Mouse (Mus musculus) liver, adult 2 months (tissue): ENCODE measurements around the gene Mettl26. TPM values are rescaled to one million over a fixed set of nuclear protein-coding genes. Genes with fewer than 3 reads are reported as not detected.

ENCODE experiments used
- DNase-seq: peaks from one replicate; pipeline ENCODE4 v3.0.0-alpha.2; 2011; ENCODE audit warnings: low read depth, low spot score; ENCODE audit errors: extremely low read depth
- H3K27ac ChIP-seq: fragments of 200-500 bp; replicated peaks from 2 replicates; pipeline ENCODE4 v1.5.1; 2012; ENCODE audit warnings: low read depth, mild to moderate bottlenecking, control low read depth, inconsistent platforms, low read length; ENCODE audit not compliant: insufficient read depth
- H3K27me3 ChIP-seq: fragments of 200-500 bp; 2 replicates; pipeline ENCODE4 v1.6.1; 2012; ENCODE audit warnings: mild to moderate bottlenecking, moderate library complexity, low read length, inconsistent platforms; ENCODE audit not compliant: control insufficient read depth, insufficient read depth
- H3K36me3 ChIP-seq: fragments of 200-500 bp; 2 replicates; pipeline ENCODE4 v1.6.1; 2012; ENCODE audit warnings: low read length, inconsistent platforms; ENCODE audit not compliant: control insufficient read depth, insufficient read depth
- H3K4me1 ChIP-seq: fragments of 200-500 bp; 2 replicates; pipeline ENCODE4 v1.6.1; 2011; ENCODE audit warnings: low read length; ENCODE audit not compliant: control insufficient read depth, insufficient read depth
- H3K4me3 ChIP-seq: fragments of 200-500 bp; 2 replicates; pipeline ENCODE4 v1.5.1; 2011; ENCODE audit warnings: low read depth, mild to moderate bottlenecking, control low read depth, low read length, moderate library complexity; ENCODE audit not compliant: insufficient read depth
- H3K79me2 ChIP-seq: fragments of 200-500 bp; 2 replicates; pipeline ENCODE4 v1.6.1; 2012; ENCODE audit warnings: inconsistent platforms, mild to moderate bottlenecking, low read length, moderate library complexity; ENCODE audit not compliant: control insufficient read depth, insufficient read depth
- H3K9ac ChIP-seq: fragments of 200-500 bp; 2 replicates; pipeline ENCODE4 v1.6.1; 2012; ENCODE audit warnings: low read depth, mild to moderate bottlenecking, control low read depth, inconsistent platforms, low read length
- CTCF ChIP-seq: fragments of 200-500 bp; IDR thresholded peaks from 2 replicates; pipeline ENCODE4 v1.5.1; 2011; ENCODE audit warnings: low read depth, low read length, control low read depth
- POLR2A ChIP-seq: fragments of 200-500 bp; IDR thresholded peaks from 2 replicates; pipeline ENCODE4 v1.6.1; 2011; ENCODE audit warnings: low read length, control low read depth; ENCODE audit not compliant: insufficient read depth; ENCODE audit errors: extremely low read depth
- WGBS: fragments of 180-500 bp; shearing (Covaris S2); methylation state at CpG from one replicate; pipeline ENCODE4 v1.1.7; 2018; 5-methylcytosine and 5-hydroxymethylcytosine counted together
- polyA plus RNA-seq: library from polyadenylated mRNA; depleted of rRNA; stranded (reverse); fragments of >200 nt; gene quantifications from 2 replicates; pipeline ENCODE4 v1.2.3, GENCODE M21; 2012
- total RNA-seq: library from RNA; depleted of rRNA; stranded (reverse); fragments of >200 nt; gene quantifications from 2 replicates; pipeline ENCODE4 v1.2.3, GENCODE M21; 2014

Gene Mettl26
- total and polyA plus RNA-seq, 2 experiments, result 131 to 415 TPM

DNA sequence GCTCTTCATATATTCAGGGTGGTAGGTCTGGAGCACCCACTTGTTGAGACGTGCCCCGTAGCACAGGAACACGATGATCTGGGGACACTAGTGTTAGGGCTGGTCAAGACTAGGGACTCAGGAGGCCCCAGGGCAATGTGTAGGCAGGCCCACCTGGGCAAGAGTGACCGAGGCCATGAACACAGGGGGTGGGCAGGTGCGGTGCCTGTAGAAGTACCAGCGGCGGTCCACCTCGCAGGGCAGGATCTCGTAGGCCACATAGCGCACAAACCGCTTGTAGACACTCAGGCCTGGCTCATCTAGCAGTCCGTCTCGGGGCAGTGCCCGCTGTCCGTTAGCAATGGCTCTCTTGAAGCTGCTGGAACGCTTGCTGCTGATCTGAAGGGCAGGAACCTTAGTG lies 39.1 kb upstream of the Mettl26 start:
- Histone ChIP-seq H3K9ac (peak overlapping the region; percentile 61), H3K27ac (peak overlapping the region; percentile 33), H3K4me3 (peak overlapping the region; percentile 7; the same call in 1 of the 2 replicates), H3K79me2 (peaks cover 22% of the 10 kb centered on the region), H3K27me3 (no peaks in the 10 kb centered on the region), H3K36me3 (no peaks in the 10 kb centered on the region), H3K4me1 (peaks cover 61% of the 10 kb centered on the region)
- DNase-seq, result no peak
- WGBS, result 78% methylated on average over 16 of the region's 16 CpGs
- TF ChIP-seq CTCF (no peak), POLR2A (no peak)

DNA sequence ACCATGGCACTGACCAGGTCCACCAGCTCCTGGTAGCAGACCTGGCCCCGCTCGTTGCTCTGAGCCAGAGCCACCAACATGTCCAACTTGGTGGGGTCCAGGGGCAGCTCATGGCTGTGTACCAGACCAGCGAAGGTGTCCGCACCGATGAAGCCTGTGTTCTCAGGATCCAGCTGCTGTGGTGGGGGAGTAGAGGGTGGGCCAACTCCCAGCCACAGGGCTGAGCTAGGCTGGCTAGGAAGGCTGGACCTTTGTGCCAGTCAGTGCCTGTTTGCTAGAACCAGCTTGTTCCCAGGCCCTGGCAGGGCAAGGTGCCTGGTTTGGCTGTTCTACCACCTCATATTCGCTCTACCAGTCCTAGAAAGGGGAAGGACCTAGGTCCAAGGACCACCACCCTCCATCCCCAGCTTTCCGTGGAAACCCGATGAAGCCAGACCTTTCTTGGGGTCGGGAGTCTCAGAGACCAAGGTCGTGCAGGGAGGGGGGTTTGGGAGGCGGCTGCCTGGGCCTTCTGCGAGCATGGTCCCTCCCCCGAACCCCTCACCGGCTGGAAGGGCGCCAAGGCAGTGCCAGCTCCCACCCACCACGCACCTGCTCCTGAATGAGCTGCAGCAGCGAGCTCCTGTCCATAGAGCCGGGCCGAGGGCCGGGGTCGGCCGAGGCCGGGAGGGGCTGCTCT lies 38.3 kb upstream of the Mettl26 start:
- DNase-seq, result peak; percentile 70
- TF ChIP-seq CTCF (no peak), POLR2A (no peak)
- WGBS, result 21% methylated on average over 23 of the region's 23 CpGs

DNA sequence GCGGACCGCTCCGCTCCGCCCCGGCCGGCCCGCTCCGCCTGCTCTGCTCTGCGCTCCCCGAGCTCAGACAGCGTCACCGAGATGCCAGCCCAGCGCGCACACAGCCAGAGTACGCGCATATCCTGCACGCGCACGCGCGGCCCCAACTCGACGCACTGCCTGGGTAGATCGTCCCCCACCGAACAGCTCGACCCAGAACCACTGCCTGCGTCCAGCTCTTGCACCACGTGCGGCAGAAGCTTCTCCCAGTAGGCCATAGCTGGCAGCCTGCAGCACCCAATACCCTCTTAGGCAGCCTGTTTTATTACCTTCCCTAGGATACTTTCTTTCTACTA lies 37.8 kb upstream of the Mettl26 start, which contains the start of gene Rhbdl1:
TSS of gene Rhbdl1 (minus strand) at position 220 of the 335 bp plus-strand sequence.
- 19% methylated on average over 29 of the region's 29 CpGs for WGBS
- 0 out of 2 replicates have a peak, but pooled peaks cover 2% of the 10 kb centered on the region for H3K36me3 ChIP-seq
- H3K79me2 ChIP-seq, result peaks cover 12% of the 10 kb centered on the region
- H3K4me3 ChIP-seq, result peak within 1 kb of the TSS; percentile 40; the same call in 1 of the 2 replicates
- H3K9ac ChIP-seq, result peak within 1 kb of the TSS; percentile 61
- peaks cover 50% of the 10 kb centered on the region for H3K4me1 ChIP-seq
- peak within 1 kb of the TSS; percentile 33 for H3K27ac ChIP-seq
- TF ChIP-seq CTCF, result no peak
- 0 out of 2 replicates have a peak, but pooled peaks have one; percentile 24 for TF ChIP-seq POLR2A
- peak; percentile 53 for DNase-seq
- no peaks in the 10 kb centered on the region for H3K27me3 ChIP-seq

More for the DNA sequence above, 38.3 kb upstream of the Mettl26 start:
- no peaks in the 10 kb centered on the region for H3K36me3 ChIP-seq
- no peaks in the 10 kb centered on the region for H3K27me3 ChIP-seq
- peaks cover 16% of the 10 kb centered on the region for H3K79me2 ChIP-seq
- H3K27ac ChIP-seq, result peak overlapping the region; percentile 33
- H3K4me1 ChIP-seq, result peaks cover 55% of the 10 kb centered on the region
- peak overlapping the region; percentile 61 for H3K9ac ChIP-seq
- peak overlapping the region; percentile 40; the same call in 1 of the 2 replicates for H3K4me3 ChIP-seq

GRCm38 (mm10) chr17:25837533-25837932 lies 37.3 kb upstream of the Mettl26 start:
- no peaks in the 10 kb centered on the region for H3K27me3 ChIP-seq
- H3K79me2 ChIP-seq, result peaks cover 12% of the 10 kb centered on the region
- H3K9ac ChIP-seq, result no peak overlapping the region
- no peak for DNase-seq
- H3K36me3 ChIP-seq, result 0 out of 2 replicates have a peak, but pooled peaks cover 2% of the 10 kb centered on the region
- H3K27ac ChIP-seq, result 0 out of 2 replicates have a peak overlapping the region, but pooled peaks have one; percentile 6
- peaks cover 50% of the 10 kb centered on the region for H3K4me1 ChIP-seq
- 64% methylated on average over 3 of the region's 3 CpGs for WGBS
- no peak for TF ChIP-seq CTCF
- TF ChIP-seq POLR2A, result no peak
- H3K4me3 ChIP-seq, result no peak overlapping the region

- H3K27ac ChIP-seq, result peak overlapping the region; percentile 66
- H3K9ac ChIP-seq, result peak overlapping the region; percentile 17
- H3K36me3 ChIP-seq, result 0 out of 2 replicates have a peak, but pooled peaks cover 2% of the 10 kb centered on the region
- no peaks in the 10 kb centered on the region for H3K27me3 ChIP-seq
- 63% methylated on average over 4 of the region's 4 CpGs for WGBS
- peaks cover 23% of the 10 kb centered on the region for H3K79me2 ChIP-seq
- H3K4me3 ChIP-seq, result no peak overlapping the region
- TF ChIP-seq POLR2A (no peak), CTCF (no peak)
- H3K4me1 ChIP-seq, result peaks cover 59% of the 10 kb centered on the region
- DNase-seq, result peak; percentile 38
Measured at GRCm38 (mm10) chr17:25838904-25839303, 36.0 kb upstream of the Mettl26 start.
